Mouse (Mus musculus) T-helper 17 cell (primary cell): Measurements from ENCODE around the gene Cdr2l.

Source experiments
- in situ Hi-C, 2 experiments: fragments of 300-600 bp; cut with MboI, MseI; formaldehyde crosslinking; loops; 1 replicate in 1 of 2; 2 replicates in 1 of 2; pipeline ENCODE4 v1.15.1; 2025; ENCODE audit warnings: high pct_unique_total_duplicates in 2 of 2

Cdr2l gene

DNA sequence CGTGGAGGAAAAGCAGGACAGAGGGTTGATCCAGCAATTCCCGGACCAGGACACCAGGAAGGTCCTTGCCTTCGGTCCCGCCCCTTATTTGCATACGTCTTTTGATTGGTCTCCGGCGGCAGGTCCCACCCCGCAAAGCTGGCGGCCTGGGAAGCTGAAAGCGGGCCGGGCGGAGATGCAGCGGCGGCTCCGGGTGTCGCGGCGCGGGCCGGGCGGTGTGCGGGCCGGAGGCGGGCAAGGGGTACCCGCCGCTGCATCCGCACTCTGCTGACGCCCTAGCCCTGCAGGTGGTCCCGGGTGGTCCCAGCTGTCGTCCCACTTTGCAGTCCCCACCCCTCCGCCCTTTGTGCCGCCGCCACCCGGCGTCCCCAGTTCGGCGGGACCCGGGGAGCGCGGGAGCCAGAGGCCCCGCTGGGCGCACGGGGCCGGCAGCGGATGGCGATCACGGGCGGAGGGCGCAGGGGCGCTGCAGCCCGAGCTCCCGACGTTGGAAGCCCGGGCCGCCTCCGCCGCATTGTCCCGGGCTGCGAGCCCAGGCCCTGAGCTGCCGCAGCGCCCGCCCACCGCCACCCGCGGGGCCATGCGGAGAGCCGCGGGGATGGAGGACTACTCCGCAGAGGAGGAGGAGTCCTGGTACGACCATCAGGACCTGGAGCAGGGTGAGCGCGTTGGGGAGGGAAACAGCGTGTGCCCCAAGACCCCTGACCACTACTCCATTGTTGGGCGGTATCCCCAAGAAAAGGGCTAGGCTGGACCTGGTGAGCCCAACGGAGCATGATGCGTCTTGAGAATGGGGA lies at the start of gene Cdr2l:
Gene Cdr2l (plus strand): TSS at position 174 of the 797 bp plus-strand sequence.
- in situ Hi-C loops = no loop called here

DNA sequence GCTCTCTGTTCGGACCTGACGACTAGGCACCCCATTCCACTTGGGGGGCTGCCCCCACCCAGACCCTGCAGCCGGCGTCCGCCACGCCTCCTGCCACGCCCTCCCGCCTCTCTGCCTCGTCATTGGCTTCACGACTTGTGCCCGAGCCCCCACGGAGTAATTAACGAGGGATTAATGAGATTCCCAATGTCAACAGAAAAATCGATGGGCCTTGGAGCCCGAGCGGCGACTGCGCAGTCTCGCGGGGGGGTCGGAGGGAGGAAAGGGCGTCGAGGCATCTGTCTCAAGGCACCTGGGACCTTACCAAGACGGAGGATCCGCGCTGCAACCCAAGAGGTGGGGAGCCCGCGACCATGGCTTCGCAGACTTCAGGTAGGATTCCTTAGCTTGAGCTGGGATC lies 47.2 kb upstream of the Cdr2l start, which contains the start of gene Otop3:
Gene Otop3 (plus strand): TSS at position 201 of the 400 bp plus-strand sequence.
- in situ Hi-C loops = no loop called here

DNA sequence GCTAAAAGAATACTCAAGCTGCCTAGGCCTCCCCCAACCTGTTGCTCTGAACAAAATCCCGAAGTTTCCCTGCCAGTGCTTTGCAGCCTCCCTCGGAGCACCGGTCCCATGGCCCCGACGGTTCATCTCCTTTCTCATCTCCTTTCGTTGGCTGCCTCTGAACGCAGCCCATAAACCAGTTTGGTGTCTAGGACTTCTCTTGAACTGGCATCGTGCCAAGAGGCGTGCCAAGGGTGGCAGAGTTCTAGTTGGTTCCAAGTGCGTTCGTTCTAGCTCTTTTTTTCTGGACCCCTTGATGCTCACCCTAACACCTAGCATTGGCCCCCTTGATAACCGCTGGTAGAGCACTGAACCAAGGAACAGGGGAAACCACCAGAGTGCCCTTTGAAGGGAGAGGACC lies 46.5 kb upstream of the Cdr2l start:
- in situ Hi-C loops = no loop called here

DNA sequence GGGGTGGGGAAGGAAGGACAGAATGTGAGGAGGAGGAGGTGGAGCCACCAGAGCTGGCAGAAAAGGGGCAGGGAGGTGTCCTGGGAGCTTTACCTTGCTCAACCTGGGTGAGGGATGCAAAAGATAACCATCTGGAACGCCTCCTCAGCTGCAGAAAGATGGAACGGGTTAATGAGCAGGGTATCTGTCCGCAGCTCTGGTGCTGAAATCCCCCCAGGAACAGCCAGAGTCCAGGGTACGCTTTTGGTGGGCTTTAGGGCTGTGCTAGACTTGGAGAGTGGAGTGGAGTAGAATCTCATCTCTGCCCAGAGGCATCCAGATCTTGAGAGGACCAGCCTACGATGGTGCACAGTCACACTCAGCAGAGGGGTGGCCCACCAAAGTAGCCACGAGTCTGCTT lies 45.6 kb upstream of the Cdr2l start:
- in situ Hi-C loops = no loop called here

DNA sequence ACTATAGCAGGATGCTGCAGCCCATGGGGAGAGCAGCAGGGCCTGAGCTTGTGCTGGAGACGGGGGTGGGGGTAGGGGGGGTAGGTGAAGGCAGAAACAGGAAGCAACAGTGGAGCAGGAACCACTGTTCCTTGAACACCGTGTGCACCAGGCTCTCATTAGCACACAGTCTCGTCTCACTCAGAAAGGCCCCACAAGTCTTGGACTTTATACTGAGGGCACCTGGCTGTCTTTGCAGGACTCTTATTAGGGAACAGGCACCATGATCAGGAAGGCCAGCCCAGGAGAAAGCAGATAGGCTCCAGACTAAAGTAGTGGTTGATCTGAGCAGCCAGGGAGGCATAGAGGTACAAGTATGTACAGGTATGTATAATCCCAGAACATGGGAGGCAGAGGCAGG lies 44.4 kb upstream of the Cdr2l start:
- in situ Hi-C loops = no loop called here

DNA sequence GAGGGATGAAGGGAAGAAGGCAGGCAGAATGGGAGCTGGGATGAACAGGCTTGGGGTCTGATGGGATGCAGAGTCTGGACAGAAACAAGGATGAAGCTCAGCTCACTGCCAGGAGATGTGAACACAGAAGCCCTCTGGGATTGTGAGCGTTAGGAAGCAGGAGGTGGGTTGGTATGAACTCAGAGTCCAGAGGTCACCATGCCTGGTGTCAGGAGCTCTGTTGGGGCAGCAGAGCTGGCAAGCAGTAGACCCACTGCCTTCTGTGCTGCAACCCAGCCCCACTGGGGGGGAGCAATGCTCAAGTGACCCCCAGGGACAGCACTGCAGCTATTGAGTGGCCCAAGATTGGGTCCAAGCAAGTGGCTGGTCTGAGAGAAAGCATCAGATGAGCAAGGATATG lies 43.9 kb upstream of the Cdr2l start:
- in situ Hi-C loops = no loop called here

DNA sequence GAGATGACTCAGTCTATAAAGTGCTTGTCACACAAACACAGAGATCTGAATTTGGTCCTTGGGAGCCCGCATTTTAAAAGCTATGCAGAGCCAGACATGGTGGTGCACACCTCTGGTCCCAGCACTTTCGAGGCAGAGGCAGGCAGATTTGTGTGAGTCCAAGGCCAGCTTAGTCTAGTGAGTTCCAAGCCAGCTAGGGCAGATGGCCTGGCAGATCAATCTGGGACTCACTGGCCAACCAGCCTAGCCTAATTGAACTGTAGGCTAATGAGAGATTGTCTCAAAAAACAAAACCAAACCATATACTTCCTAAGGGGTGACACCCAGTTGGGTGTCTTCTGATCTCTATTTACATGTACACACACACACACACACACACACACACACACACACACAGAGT lies 40.5 kb upstream of the Cdr2l start:
- in situ Hi-C loops = no loop called here

DNA sequence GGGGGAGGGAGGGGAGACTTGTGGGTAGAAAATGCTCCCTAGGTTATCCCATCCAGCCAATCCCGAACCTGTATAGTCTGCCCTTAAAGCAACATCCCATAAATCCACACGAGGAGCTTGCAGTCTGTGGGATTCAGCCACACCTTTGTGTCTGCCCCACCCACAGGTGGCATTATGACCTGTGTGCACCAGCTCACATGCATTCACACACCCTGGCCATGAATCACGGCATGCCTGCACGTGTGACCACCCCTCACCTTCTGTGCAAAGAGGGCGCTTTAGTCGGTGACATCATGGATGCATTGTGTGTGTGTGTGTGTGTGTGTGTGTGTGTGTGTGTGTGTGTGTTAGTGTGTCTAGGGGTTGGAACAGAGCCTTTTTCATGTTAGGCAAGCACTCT lies 39.9 kb upstream of the Cdr2l start:
- in situ Hi-C loops = no loop called here

DNA sequence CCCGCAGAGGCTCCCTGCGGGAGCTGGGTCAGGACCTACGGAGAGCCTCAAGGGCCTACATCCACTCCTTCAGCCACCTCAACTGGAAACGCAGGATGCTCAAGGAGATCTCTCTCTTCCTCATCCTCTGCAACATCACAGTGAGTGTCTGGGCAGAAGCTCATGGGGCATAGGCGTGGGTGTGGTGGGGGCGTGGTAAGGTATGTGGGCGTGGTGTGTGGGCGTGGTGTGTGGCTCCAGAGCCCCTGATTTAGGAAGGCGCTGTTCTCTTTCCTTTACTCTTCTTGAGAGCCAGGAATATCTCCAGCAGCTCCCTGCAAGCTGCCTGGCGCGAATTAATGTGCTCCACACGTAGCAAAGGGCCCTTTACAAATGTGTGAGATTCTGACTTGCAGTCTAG lies 36.7 kb upstream of the Cdr2l start:
- in situ Hi-C loops = no loop called here

DNA sequence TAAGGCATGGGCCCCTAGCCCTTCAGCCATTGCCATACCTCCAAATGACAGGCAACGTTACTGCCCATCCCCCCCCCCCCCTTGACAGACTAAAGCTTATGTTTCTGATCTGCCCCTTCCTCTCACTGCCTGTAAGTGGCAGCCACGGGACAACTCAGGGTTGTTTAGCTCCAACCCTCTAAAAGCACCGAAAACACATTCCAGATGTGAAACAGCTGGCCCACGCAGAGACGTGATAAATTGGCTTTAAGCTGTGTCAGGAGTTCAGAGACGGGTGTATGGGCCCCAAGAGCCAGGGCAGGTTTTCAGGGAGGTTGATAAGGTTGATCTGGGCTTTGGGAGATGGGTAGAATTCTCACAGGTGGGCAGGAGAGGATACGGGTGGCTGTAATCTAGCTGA lies 36.2 kb upstream of the Cdr2l start:
- in situ Hi-C loops = no loop called here

DNA sequence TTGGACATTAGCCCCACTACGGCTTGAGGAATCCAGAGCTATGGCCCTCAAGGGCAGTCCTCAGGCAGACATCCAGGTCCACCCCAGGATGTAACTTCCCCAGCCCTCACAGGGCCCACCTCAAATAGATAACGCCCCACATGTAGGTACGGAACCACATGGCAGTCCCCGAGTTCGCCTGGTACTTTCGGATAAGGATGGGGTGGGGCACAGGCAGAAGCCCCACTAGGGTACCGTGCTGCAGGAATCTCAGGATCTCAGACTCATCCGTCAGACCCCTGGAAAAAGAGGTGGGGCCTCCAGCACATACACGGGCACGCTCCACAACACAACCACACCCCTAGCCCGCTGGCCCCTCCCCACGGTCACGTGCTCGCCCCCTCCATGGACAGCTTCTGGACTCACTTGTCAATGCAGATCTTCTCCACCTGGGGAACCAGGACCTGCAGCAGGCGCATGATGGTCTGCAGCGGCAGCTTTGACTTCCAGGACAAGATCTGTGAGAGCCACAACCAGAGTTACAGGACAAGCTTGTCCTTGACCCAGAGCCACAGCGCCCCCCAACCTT lies 33.0 kb upstream of the Cdr2l start:
- in situ Hi-C loops = no loop called here

DNA sequence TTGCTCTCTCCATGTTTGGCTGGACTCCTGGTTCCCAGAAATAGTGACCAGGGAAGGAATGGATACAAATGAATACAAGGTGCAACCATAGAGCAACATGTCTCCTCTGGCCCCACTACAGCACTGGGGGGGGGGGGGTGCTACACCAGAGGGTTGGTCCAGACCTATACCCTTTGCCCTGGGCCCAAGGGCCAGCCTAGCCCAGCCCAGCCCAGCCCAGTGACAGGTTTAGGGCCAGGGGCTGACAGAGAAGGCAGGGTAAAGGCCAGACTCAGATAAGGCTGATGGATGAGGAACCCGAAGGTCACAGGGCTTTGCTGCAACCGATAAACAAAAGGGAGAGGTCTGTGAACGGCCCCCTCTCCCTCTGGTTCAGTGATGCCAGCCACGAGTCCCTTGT lies 31.7 kb upstream of the Cdr2l start:
- in situ Hi-C loops = no loop called here

DNA sequence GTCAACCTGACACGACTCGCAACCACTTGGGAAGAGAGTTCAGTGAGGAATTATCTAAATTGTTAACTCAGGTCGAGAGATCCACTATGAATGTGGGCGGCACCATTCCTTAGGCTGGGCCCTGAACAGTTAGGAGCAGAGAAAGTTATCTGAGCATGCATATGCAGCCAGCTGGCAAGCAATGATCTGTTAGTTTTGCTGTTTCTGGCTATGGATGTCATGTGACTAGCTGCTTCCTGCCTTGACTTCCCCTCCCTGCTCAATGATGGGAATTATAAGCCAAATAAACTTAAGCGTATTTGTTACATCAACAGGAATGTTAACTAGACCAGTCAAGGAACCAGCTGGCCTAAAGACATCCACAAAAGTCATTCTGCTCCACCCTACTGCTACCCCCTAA lies 28.3 kb upstream of the Cdr2l start:
- in situ Hi-C loops = no loop called here

DNA sequence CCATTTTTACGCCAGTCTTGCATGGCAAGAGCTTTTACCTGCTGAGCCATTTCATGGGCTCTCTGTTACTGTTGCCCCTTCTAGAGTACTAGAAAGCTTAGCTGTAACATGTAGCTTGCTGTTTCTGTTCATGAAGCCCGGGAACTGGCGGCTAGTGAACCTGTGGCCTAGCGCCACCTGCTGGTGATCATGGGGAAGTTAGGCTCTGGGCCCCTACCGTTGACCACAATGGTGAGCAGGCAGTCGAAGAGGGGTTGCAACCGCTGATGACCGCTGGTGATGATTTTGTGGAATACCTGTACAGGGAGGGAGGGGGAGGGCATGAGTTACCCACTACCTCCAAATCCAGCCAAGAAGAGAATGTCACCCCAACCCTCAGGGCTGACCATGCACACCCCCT lies 27.5 kb upstream of the Cdr2l start:
- in situ Hi-C loops = no loop called here

DNA sequence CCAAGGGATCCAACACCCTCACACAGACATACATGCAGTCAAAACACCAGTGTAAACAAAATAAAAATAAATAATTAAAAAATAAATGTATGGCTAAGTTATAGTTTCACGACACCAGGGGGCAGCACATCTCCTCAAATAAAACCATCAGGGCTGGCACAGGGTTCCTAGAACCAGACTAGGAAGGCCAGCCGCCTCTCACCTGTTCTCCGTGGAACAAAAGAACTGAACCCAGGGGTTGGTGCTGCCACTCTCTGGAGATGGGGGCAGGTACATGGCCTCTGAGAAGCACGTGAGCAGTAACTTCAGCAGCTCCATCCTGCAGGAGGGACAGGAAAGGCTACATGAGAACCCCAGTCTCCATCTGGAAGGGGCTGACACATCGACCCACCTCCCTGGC lies 23.2 kb upstream of the Cdr2l start:
- in situ Hi-C loops = loop anchor here (5.0 kb wide), 2 partner anchors 36 to 114 kb away; partner anchors contain the start of gene Ush1g (in 2 of the 2)

DNA sequence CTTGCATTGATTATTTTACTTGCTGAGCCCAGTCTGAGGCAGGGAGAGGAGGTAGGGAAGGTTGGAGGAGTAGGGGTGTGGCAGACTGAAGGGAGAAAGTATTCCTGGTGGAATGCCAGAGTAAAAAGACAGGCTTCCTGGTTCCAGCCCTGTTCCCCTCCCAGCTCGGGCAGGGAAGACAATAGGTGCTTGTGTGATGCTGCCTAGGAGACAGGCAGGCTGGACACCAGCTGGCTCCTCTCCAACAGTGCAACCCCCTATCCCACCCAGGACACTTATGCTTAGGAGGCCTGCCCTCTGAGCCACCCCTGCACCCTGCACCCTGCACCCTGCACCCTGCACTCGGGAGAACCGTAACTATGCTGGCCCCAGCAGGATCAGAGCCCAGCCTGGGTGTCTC lies 22.4 kb upstream of the Cdr2l start:
- in situ Hi-C loops = loop anchor here (5.0 kb wide), 2 partner anchors 37 to 113 kb away; partner anchors contain the start of gene Ush1g (in 2 of the 2)

DNA sequence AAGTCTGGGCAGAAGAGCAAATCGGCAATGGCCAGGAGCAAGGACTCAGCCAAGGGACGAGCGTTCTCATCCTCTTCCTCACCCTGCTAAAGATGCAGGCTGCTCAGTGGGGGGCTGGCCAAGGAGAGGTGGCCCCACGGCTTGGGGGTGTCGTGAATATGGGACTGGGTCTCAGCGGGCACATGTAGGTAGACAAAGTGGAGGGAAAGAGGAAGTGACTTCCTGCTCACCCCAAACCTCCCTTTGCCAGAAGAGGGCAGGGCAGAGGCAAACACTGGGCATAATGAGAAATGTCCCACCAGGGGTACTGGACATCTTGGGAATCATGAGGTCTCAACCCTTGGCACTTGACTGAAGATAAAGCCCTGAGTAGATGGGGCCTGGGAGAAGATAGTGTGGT lies 22.0 kb upstream of the Cdr2l start:
- in situ Hi-C loops = loop anchor here (5.0 to 10.0 kb wide), 3 partner anchors 37 to 115 kb away; partner anchors contain the start of genes Ush1g (in 2 of the 2) and Armc7 (in 1 of the 2)

DNA sequence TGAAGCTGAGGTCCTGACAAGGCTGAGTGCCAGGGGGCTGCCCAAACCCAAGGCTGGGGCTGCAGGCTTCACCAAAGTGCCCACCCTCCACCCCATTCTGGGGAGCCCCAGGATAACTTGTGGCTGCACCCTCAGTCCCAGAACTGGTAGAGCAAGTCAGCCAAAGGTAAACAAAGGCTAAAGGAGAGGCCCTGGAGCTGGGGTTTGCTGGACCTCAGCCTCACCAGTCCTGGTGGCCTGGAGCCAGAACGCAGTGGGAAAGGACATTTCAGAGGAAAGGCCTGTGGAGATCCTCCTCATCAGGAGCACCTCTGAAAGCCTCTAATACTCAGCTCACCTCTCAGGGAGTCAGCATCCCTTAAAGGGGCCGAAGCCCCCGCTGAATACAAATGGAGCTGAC lies 17.6 kb upstream of the Cdr2l start:
- in situ Hi-C loops = loop anchor here in 1 of 2 experiments (10.0 kb wide), 1 partner anchor 111 kb away; the partner anchor contains the start of gene Armc7

DNA sequence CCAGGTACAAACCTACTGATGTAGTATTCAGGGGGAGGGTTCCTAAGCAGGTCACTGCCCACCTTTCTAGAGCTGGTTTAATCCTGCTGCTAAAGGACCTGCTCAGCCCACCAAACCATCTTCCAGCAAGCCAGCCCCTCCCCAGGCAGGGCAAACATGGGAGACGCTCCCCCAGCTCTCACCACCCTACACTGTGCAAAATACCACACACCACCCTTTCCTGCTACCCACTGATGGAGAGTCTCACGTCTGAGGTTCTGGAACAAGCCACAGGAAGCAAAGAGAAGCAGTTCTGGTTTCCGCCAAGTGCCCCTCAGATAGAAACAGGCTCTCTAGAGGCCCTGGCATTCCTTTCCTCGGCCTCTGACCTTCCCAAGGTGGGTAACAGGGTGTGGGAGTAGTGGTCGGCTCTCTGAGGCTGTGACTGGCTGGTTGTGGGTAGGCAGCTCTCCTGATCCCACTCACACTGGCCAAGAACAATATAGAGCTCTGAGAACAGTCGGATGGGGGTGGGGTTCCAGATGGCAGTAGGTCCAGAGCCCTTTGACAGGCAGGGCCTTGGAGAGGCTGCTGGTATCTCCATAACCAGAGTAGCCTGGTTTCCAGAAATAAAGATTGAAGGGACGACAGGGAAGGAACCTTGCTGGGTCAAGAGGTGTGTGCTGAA lies 15.5 kb upstream of the Cdr2l start:
- in situ Hi-C loops = loop anchor here in 1 of 2 experiments (10.0 kb wide), 1 partner anchor 109 kb away; the partner anchor contains the start of gene Armc7

DNA sequence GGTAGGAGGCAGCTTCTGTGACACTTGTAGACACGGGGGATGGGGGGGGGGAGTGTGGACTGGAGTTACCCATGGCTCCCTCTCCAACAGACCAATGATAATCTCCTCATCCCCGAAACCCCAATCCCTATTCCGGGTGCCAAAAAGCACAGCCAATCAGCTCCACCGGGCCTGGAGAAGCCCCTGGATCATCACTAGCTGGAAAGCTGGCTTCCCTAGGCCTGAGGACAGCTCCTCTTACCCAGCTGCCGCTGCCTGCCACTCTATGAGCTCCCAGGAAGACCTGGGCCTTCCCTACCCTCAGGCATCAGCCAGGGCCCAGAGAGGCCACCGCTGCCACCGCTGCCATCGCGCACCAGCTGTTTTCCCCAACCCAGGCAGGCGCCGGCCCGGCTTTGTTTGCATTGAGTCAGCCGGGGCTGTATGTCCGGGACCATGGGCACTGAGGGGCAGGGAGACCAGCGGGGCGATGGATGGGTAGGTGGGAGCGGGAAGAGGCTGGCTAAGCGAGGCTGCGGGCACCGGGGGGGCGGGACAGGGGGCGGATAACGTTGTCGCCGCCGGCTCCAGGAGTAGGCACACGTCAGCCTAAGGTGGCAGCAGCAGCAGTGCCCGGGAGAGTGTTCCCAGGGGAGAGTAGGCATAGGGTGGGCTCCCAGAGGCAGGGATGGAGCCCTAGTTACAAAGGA lies 14.9 kb upstream of the Cdr2l start:
- in situ Hi-C loops = loop anchor here in 1 of 2 experiments (10.0 kb wide), 1 partner anchor 108 kb away; the partner anchor contains the start of gene Armc7

DNA sequence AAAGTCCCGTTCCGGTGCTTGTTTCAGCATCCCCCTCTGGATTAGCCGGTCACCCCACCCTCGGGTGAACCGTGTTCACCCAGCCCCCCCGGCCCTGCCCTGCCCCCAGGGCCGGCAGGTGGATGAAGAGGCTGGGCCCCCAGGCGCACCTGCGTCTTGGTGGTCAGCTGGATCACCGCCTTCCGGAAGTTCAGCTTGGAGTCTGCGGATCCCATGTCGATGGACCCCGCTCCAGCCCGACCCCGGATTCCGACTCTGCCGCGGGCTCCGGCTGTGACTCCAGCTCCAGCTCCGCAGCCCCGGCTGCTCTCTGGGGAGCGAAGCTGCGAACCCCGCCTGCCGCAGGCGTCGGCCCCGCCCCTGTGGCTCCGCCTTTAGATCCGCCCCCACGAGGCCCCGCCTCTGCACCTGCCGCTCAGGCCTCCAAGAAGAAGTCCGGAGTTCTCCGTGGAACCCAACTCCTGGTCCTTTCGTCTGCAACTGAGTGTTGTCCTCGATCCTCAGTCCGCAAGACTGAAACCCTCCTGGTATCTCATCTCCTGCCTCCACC lies 14.2 kb upstream of the Cdr2l start, which contains the start of gene Hid1:
Gene Hid1 (minus strand): TSS at position 362 of the 550 bp plus-strand sequence.
- in situ Hi-C loops = loop anchor here in 1 of 2 experiments (10.0 kb wide), 1 partner anchor 107 kb away; the partner anchor contains the start of gene Armc7
